Mouse (Mus musculus): ENCODE measurements around the gene Pkp3. TPM values are rescaled to one million over a fixed set of nuclear protein-coding genes. Genes with fewer than 3 reads are reported as not detected.

Gene Pkp3
- polyA plus RNA-seq, 1 experiment from 2014 or later, result 9.6 TPM

DNA sequence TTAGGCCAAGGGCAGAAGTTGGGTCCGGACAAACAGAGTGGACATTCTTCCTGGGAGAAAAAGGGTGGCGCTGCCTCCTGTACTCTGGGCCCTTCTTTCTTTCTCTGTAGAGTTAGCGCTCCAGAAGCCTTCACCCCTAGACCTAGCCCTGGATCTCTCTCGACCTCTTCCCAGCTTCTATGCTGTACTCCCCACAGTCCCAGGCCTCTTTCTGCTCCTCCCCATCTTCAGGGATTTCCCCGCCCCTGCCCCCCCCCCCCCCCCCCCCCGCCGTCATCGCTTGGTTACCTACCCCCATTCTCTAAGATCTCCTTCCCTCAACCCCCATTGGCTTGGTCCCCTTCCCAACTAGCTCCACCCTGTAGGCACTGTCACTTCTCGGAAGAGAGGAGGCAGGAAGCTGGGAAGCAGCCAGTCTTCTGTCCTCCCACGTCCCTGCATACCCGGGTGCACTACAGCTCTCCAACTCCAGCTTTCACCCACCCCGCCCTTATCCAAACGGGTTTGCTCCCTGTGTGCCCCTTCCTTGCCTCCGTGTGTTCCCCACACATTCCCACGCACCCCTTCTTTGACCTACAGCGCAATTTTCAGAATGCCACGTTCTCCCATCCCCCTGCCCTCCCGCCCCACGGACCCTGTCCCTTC lies 30.3 kb upstream of the Pkp3 start:
- H3K27ac ChIP-seq (replicated peaks), result peak overlapping the region; percentile 40
- WGBS, result 7% methylated on average over 19 of the region's 19 CpGs
- no peaks in the 10 kb centered on the region for H3K36me3 ChIP-seq (replicated peaks)
- H3K9me3 ChIP-seq, result no peaks in the 10 kb centered on the region
- H3K27me3 ChIP-seq (replicated peaks; ENCODE audit: low read depth, poor library complexity, severe bottlenecking), result no peaks in the 10 kb centered on the region
- peak; percentile 57 for DNase-seq (ENCODE audit: low spot score)
- peaks cover 24% of the 10 kb centered on the region for H3K4me1 ChIP-seq
- peak overlapping the region; percentile 58 for H3K4me3 ChIP-seq

GRCm38 (mm10) chr7:141048226-141049218 lies 29.5 kb upstream of the Pkp3 start:
- Histone ChIP-seq H3K4me1 (peaks cover 20% of the 10 kb centered on the region), H3K36me3 (replicated peaks) (no peaks in the 10 kb centered on the region), H3K27ac (replicated peaks) (peak overlapping the region; percentile 40), H3K4me3 (peak overlapping the region; percentile 58), H3K27me3 (replicated peaks; ENCODE audit: low read depth, poor library complexity, severe bottlenecking) (no peaks in the 10 kb centered on the region), H3K9me3 (no peaks in the 10 kb centered on the region)
- WGBS, result 11% methylated on average over 21 of the region's 21 CpGs
- DNase-seq (ENCODE audit: low spot score), result peak; percentile 93

DNA sequence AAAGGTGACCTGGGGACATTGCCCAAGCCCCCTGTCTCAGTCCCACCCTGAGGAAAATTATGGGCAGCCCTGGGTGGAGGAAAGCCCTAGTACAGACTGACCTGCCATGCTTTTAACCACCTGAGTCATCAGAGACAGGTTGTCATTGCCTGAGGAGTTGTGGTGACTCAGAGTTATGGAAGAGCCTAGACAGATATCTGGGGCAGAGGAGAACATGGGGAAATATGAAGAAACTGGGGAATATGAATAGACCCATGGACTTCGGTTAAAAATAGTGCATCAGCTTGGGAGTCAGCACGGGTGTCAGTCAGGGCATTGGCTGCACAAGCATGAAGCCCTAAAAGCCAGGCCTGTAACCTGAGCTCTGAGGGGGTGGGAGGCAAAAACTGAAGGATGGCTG lies 28.7 kb upstream of the Pkp3 start:
- H3K4me3 ChIP-seq, result no peak overlapping the region
- DNase-seq (ENCODE audit: low spot score), result no peak
- WGBS, result 79% methylated on average over 2 of the region's 2 CpGs

GRCm38 (mm10) chr7:141051060-141051685 lies 26.8 kb upstream of the Pkp3 start:
- Histone ChIP-seq H3K27me3 (replicated peaks; ENCODE audit: low read depth, poor library complexity, severe bottlenecking) (no peaks in the 10 kb centered on the region), H3K4me3 (no peak overlapping the region), H3K4me1 (peaks cover 20% of the 10 kb centered on the region), H3K36me3 (replicated peaks) (peaks cover 7% of the 10 kb centered on the region), H3K27ac (replicated peaks) (no peak overlapping the region), H3K9me3 (peaks cover 3% of the 10 kb centered on the region; the same call in 1 of the 2 replicates)
- 70% methylated on average over 17 of the region's 17 CpGs for WGBS
- DNase-seq (ENCODE audit: low spot score), result no peak

More for the DNA sequence above, 28.7 kb upstream of the Pkp3 start:
- no peaks in the 10 kb centered on the region for H3K36me3 ChIP-seq (replicated peaks)
- 0 out of 2 replicates have a peak overlapping the region, but pooled peaks have one; percentile 40 for H3K27ac ChIP-seq (replicated peaks)
- H3K27me3 ChIP-seq (replicated peaks; ENCODE audit: low read depth, poor library complexity, severe bottlenecking), result no peaks in the 10 kb centered on the region
- no peaks in the 10 kb centered on the region for H3K9me3 ChIP-seq
- peaks cover 20% of the 10 kb centered on the region for H3K4me1 ChIP-seq

DNA sequence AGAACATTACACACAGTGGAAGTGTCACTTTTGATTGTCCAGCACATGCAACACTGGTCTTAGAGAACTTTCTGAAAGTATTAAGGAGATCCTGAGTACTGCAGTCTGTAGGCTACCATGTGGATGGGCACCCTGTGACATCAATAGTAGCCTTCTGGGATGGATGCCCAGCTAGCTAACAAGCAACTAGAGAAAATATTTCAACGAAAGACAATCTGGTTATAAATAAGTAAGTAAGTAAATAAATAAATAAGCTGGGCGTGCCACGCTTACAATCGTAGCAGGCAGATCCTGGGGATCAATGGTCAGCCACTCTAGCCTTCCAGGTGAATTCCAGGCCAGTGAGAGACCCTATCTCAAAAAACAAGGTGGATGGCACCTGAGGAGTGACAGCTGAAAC lies 26.0 kb upstream of the Pkp3 start:
- Histone ChIP-seq H3K27ac (replicated peaks) (no peak overlapping the region), H3K36me3 (replicated peaks) (peaks cover 13% of the 10 kb centered on the region), H3K27me3 (replicated peaks; ENCODE audit: low read depth, poor library complexity, severe bottlenecking) (no peaks in the 10 kb centered on the region), H3K4me1 (peaks cover 18% of the 10 kb centered on the region), H3K9me3 (peaks cover 3% of the 10 kb centered on the region; the same call in 1 of the 2 replicates), H3K4me3 (no peak overlapping the region)
- no peak for DNase-seq (ENCODE audit: low spot score)
- WGBS, result 93% methylated on average over 4 of the region's 4 CpGs

DNA sequence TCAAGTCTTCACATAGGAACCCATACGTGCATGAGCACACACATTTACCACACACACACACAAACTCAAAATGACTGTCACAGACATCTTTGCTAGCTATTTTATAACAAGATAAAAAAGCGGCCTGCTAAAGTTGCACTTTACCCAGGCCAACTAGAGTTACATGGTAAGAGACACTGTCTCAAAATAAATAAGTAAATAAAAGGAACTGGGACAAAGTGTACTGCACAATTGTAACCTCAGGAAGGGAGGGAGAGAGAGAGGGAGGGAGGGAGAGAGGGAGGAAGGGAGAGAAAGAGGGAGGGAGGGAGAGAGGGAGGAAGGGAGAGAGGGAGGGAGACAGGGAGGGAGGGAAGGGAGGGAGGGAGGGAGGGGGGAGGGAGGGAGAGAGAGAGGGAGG lies 25.6 kb upstream of the Pkp3 start:
- DNase-seq (ENCODE audit: low spot score), result no peak
- 86% methylated on average over 2 of the region's 2 CpGs for WGBS

DNA sequence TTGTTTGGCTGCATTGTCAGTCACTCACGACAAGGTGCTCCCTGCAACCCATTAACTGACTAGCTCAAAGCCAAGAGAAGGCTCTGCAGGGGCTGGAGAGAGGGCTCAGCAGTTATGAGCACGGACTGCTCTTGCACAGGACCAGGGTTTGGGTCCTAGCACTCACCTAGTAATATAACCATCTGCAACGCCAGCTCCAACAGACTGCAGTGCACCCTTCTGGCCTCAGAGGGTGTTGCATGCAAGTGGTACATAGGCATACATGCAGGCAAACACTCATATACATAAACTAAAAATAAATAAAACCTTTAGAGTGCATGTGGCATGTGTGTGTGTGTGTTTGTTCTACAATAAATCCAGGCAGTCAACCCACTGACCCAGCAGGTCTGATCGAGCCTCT lies 22.2 kb upstream of the Pkp3 start:
- H3K27ac ChIP-seq (replicated peaks), result no peak overlapping the region
- H3K4me3 ChIP-seq, result no peak overlapping the region
- peaks cover 9% of the 10 kb centered on the region for H3K4me1 ChIP-seq
- WGBS, result 79% methylated on average over 4 of the region's 4 CpGs
- H3K27me3 ChIP-seq (replicated peaks; ENCODE audit: low read depth, poor library complexity, severe bottlenecking), result peaks cover 3% of the 10 kb centered on the region; the same call in 1 of the 2 replicates
- H3K36me3 ChIP-seq (replicated peaks), result peaks cover 25% of the 10 kb centered on the region
- H3K9me3 ChIP-seq, result peaks cover 3% of the 10 kb centered on the region; the same call in 1 of the 2 replicates
- DNase-seq (ENCODE audit: low spot score), result no peak

More for the DNA sequence above, 25.6 kb upstream of the Pkp3 start:
- Histone ChIP-seq H3K4me1 (peaks cover 13% of the 10 kb centered on the region), H3K27ac (replicated peaks) (no peak overlapping the region), H3K36me3 (replicated peaks) (peaks cover 17% of the 10 kb centered on the region), H3K27me3 (replicated peaks; ENCODE audit: low read depth, poor library complexity, severe bottlenecking) (no peaks in the 10 kb centered on the region), H3K9me3 (peaks cover 3% of the 10 kb centered on the region; the same call in 1 of the 2 replicates), H3K4me3 (no peak overlapping the region)

DNA sequence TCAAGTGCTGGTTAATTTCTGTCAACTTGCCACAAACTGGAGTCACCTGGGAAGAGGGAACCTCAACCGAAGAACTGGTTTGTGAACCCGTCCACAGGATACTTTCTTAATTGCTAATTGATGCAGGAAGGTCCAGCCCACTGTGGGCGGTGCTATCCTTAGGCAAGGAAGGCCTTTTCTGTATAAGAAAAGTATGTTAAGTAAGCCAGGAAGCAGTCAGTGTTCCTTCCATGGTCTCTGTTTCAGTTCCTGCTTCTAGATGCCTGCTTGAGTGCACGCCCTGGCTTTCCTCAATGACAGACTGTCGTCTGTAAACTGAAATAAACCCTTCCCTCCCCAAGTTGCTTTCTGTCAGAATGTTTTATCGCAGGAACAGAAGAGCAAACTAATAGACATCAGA lies 21.0 kb upstream of the Pkp3 start:
- peaks cover 3% of the 10 kb centered on the region; the same call in 1 of the 2 replicates for H3K27me3 ChIP-seq (replicated peaks; ENCODE audit: low read depth, poor library complexity, severe bottlenecking)
- WGBS, result 90% methylated on average over 6 of the region's 6 CpGs
- peaks cover 17% of the 10 kb centered on the region for H3K4me1 ChIP-seq
- peaks cover 25% of the 10 kb centered on the region for H3K36me3 ChIP-seq (replicated peaks)
- DNase-seq (ENCODE audit: low spot score), result no peak
- no peak overlapping the region for H3K27ac ChIP-seq (replicated peaks)
- H3K9me3 ChIP-seq, result peaks cover 3% of the 10 kb centered on the region; the same call in 1 of the 2 replicates
- H3K4me3 ChIP-seq, result no peak overlapping the region

- Histone ChIP-seq H3K4me1 (peaks cover 22% of the 10 kb centered on the region), H3K4me3 (no peak overlapping the region), H3K27ac (replicated peaks) (no peak overlapping the region), H3K9me3 (peaks cover 3% of the 10 kb centered on the region; the same call in 1 of the 2 replicates), H3K36me3 (replicated peaks) (peaks cover 26% of the 10 kb centered on the region), H3K27me3 (replicated peaks; ENCODE audit: low read depth, poor library complexity, severe bottlenecking) (peaks cover 3% of the 10 kb centered on the region; the same call in 1 of the 2 replicates)
- DNase-seq (ENCODE audit: low spot score), result no peak
- WGBS, result 86% methylated on average over 1 of the region's 1 CpGs
Observed at GRCm38 (mm10) chr7:141057541-141057940, 20.5 kb upstream of the Pkp3 start.

DNA sequence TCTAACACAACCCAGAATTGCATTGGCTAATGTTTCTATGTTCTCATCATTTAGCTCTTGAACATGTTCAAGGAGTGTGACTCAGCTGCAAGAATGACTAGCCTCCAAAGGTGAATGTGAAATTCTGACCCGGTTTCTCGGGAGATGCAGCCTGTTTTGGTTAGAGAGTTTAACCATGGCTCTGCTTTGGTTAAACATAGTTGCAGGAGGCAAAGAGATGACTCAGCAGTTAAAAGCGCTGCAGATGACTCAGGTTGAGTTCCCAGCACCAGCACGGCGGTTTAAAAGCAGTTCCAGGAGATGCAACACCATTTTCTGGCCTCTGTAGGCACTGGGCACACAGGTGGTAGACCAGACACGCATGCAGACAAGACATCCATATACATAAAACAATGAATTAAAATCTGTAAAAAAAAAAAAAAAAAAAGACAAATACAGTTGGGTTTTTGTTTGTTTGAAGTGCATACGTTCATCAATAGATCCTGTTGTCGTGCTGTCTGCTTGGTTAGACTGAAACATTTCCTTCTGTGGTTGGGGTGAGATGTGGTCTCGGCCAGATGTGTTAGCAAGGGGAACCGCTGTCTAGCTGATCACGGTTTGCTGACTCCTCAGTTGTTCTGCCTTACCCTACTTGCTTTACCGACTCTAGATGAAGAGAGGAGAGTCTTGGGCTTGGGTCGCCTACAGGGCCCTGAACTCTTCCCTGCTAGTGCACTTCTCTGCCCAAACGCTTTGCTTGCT lies 19.2 kb upstream of the Pkp3 start:
- peaks cover 3% of the 10 kb centered on the region; the same call in 1 of the 2 replicates for H3K9me3 ChIP-seq
- WGBS, result 92% methylated on average over 14 of the region's 14 CpGs

GRCm38 (mm10) chr7:141059929-141060328 lies 18.1 kb upstream of the Pkp3 start:
- Histone ChIP-seq H3K27me3 (replicated peaks; ENCODE audit: low read depth, poor library complexity, severe bottlenecking) (peaks cover 3% of the 10 kb centered on the region; the same call in 1 of the 2 replicates), H3K9me3 (peaks cover 3% of the 10 kb centered on the region; the same call in 1 of the 2 replicates), H3K4me3 (peak overlapping the region; percentile 75), H3K27ac (replicated peaks) (peak overlapping the region; percentile 97; the same call in 1 of the 2 replicates), H3K4me1 (peaks cover 24% of the 10 kb centered on the region), H3K36me3 (replicated peaks) (peaks cover 50% of the 10 kb centered on the region)
- DNase-seq (ENCODE audit: low spot score), result no peak
- 71% methylated on average over 2 of the region's 2 CpGs for WGBS

More for the DNA sequence above, 19.2 kb upstream of the Pkp3 start:
- peaks cover 24% of the 10 kb centered on the region for H3K4me1 ChIP-seq
- no peak for DNase-seq (ENCODE audit: low spot score)
- no peak overlapping the region for H3K27ac ChIP-seq (replicated peaks)
- peaks cover 38% of the 10 kb centered on the region for H3K36me3 ChIP-seq (replicated peaks)
- H3K4me3 ChIP-seq, result no peak overlapping the region
- H3K27me3 ChIP-seq (replicated peaks; ENCODE audit: low read depth, poor library complexity, severe bottlenecking), result peaks cover 3% of the 10 kb centered on the region; the same call in 1 of the 2 replicates

All from embryonic facial prominence, embryonic 10.5 days (tissue).